Mouse (Mus musculus) limb, embryonic 10.5 days (tissue): ENCODE measurements around the gene Acad9. TPM values are rescaled to one million over a fixed set of nuclear protein-coding genes. Genes with fewer than 3 reads are reported as not detected.
A peak's percentile ranks its signal among the peaks of the same experiment; 100 is the strongest.

Experiments used
- DNase-seq: peaks from one replicate; pipeline ENCODE4 v3.0.0-alpha.2; 2017; ENCODE audit warnings: low spot score
- H3K27ac ChIP-seq: fragments of 300-500 bp; sonication (generic); 2 replicates; pipeline ENCODE4 v1.5.1; 2016; ENCODE audit warnings: mild to moderate bottlenecking
- H3K27me3 ChIP-seq: fragments of 300-500 bp; sonication (generic); 2 replicates; pipeline ENCODE4 v1.6.1; 2016; ENCODE audit warnings: low read depth, mild to moderate bottlenecking; ENCODE audit not compliant: poor library complexity, severe bottlenecking
- H3K36me3 ChIP-seq: fragments of 300-500 bp; sonication (generic); 2 replicates; pipeline ENCODE4 v1.6.1; 2016; ENCODE audit warnings: mild to moderate bottlenecking, moderate library complexity
- H3K4me1 ChIP-seq: fragments of 300-500 bp; sonication (generic); 2 replicates; pipeline ENCODE4 v1.6.1; 2016
- H3K4me3 ChIP-seq: fragments of 300-500 bp; sonication (generic); 2 replicates; pipeline ENCODE4 v1.5.1; 2016; ENCODE audit warnings: mild to moderate bottlenecking, moderate library complexity
- H3K9me3 ChIP-seq: fragments of 300-500 bp; sonication (generic); replicated peaks from 2 replicates; pipeline ENCODE4 v1.6.1; 2016; ENCODE audit warnings: mild to moderate bottlenecking
- WGBS: fragments of 180-500 bp; shearing (Covaris S2); methylation state at CpG from one replicate; pipeline ENCODE4 v1.1.7; 2016; 5-methylcytosine and 5-hydroxymethylcytosine counted together
- polyA plus RNA-seq: library from polyadenylated mRNA; unstranded; fragments of >200 nt; fragmentation: Nextera tagmentation; extraction: Ambion mirVana; gene quantifications from 2 replicates; pipeline ENCODE4 v1.2.1, GENCODE M21; 2016

Gene Acad9
- 85.4 and 95.5 TPM in 2 replicates for polyA plus RNA-seq

- WGBS = under 1% methylated on average over 49 of the region's 49 CpGs
- Histone ChIP-seq H3K27me3 (0 out of 2 replicates have a peak, but pooled peaks cover 6% of the 10 kb centered on the region), H3K9me3 (no peaks in the 10 kb centered on the region), H3K4me3 (peak within 1 kb of the TSS; percentile 90), H3K27ac (peak within 1 kb of the TSS; percentile 87), H3K4me1 (peaks cover 13% of the 10 kb centered on the region), H3K36me3 (peaks cover 19% of the 10 kb centered on the region)
- DNase-seq = peak; percentile 97
Observed at GRCm38 (mm10) chr3:36065843-36066651, at the start of gene Acad9. TSS of gene Acad9 (plus strand) at chr3:36065979.

GRCm38 (mm10) chr3:36025732-36026131 lies 40.0 kb upstream of the Acad9 start:
- no peak overlapping the region for H3K27ac ChIP-seq
- DNase-seq = no peak
- H3K27me3 ChIP-seq = no peaks in the 10 kb centered on the region
- H3K9me3 ChIP-seq = no peaks in the 10 kb centered on the region
- H3K36me3 ChIP-seq = no peaks in the 10 kb centered on the region
- H3K4me1 ChIP-seq = no peaks in the 10 kb centered on the region
- WGBS = 91% methylated on average over 6 of the region's 6 CpGs
- H3K4me3 ChIP-seq = no peak overlapping the region

- Histone ChIP-seq H3K4me1 (no peaks in the 10 kb centered on the region), H3K27ac (no peak overlapping the region), H3K36me3 (no peaks in the 10 kb centered on the region), H3K27me3 (no peaks in the 10 kb centered on the region), H3K4me3 (no peak overlapping the region), H3K9me3 (no peaks in the 10 kb centered on the region)
- 90% methylated on average over 4 of the region's 4 CpGs for WGBS
- DNase-seq = no peak
Observed at GRCm38 (mm10) chr3:36029993-36030392, 35.8 kb upstream of the Acad9 start.

- Histone ChIP-seq H3K4me3 (no peak overlapping the region), H3K9me3 (no peaks in the 10 kb centered on the region), H3K27ac (no peak overlapping the region), H3K27me3 (no peaks in the 10 kb centered on the region), H3K36me3 (no peaks in the 10 kb centered on the region), H3K4me1 (no peaks in the 10 kb centered on the region)
- WGBS = 88% methylated on average over 6 of the region's 6 CpGs
- no peak for DNase-seq
Observed at GRCm38 (mm10) chr3:36031740-36032510, 33.9 kb upstream of the Acad9 start.

GRCm38 (mm10) chr3:36044520-36044919 lies 21.3 kb upstream of the Acad9 start:
- H3K27ac ChIP-seq = no peak overlapping the region
- H3K27me3 ChIP-seq = no peaks in the 10 kb centered on the region
- H3K4me1 ChIP-seq = no peaks in the 10 kb centered on the region
- no peak for DNase-seq
- no peaks in the 10 kb centered on the region for H3K36me3 ChIP-seq
- H3K4me3 ChIP-seq = no peak overlapping the region
- H3K9me3 ChIP-seq = no peaks in the 10 kb centered on the region

- Histone ChIP-seq H3K27me3 (no peaks in the 10 kb centered on the region), H3K36me3 (no peaks in the 10 kb centered on the region), H3K27ac (no peak overlapping the region), H3K9me3 (no peaks in the 10 kb centered on the region), H3K4me3 (no peak overlapping the region), H3K4me1 (no peaks in the 10 kb centered on the region)
- no peak for DNase-seq
- WGBS = 84% methylated on average over 4 of the region's 4 CpGs
Observed at GRCm38 (mm10) chr3:36045086-36045485, 20.7 kb upstream of the Acad9 start.

- Histone ChIP-seq H3K4me3 (no peak overlapping the region), H3K36me3 (no peaks in the 10 kb centered on the region), H3K27ac (no peak overlapping the region), H3K9me3 (no peaks in the 10 kb centered on the region), H3K27me3 (no peaks in the 10 kb centered on the region), H3K4me1 (no peaks in the 10 kb centered on the region)
- 73% methylated on average over 1 of the region's 1 CpGs for whole genome bisulfite sequencing
- no peak for DNase-seq
Observed at GRCm38 (mm10) chr3:36049106-36049505, 16.7 kb upstream of the Acad9 start.

GRCm38 (mm10) chr3:36053447-36053846 lies 12.3 kb upstream of the Acad9 start, which contains the start of gene Ccdc144b:
TSS of gene Ccdc144b (minus strand) at chr3:36053547.
- Histone ChIP-seq H3K27ac (no peak within 1 kb of the TSS), H3K27me3 (no peaks in the 10 kb centered on the region), H3K4me1 (no peaks in the 10 kb centered on the region), H3K36me3 (no peaks in the 10 kb centered on the region), H3K4me3 (no peak within 1 kb of the TSS), H3K9me3 (no peaks in the 10 kb centered on the region)
- DNase-seq = no peak
- WGBS = 90% methylated on average over 6 of the region's 6 CpGs

- Histone ChIP-seq H3K27me3 (0 out of 2 replicates have a peak, but pooled peaks cover 6% of the 10 kb centered on the region), H3K36me3 (no peaks in the 10 kb centered on the region), H3K4me3 (no peak overlapping the region), H3K4me1 (peaks cover 2% of the 10 kb centered on the region), H3K27ac (no peak overlapping the region), H3K9me3 (no peaks in the 10 kb centered on the region)
- peak; percentile 54 for DNase-seq
- 36% methylated on average over 8 of the region's 8 CpGs for WGBS
Observed at GRCm38 (mm10) chr3:36060096-36060850, 5.5 kb upstream of the Acad9 start.

GRCm38 (mm10) chr3:36064592-36065061 lies 1.2 kb upstream of the Acad9 start:
- H3K27me3 ChIP-seq = 0 out of 2 replicates have a peak, but pooled peaks cover 6% of the 10 kb centered on the region
- H3K36me3 ChIP-seq = peaks cover 5% of the 10 kb centered on the region; the same call in 1 of the 2 replicates
- 91% methylated on average over 1 of the region's 1 CpGs for WGBS
- H3K4me1 ChIP-seq = peaks cover 13% of the 10 kb centered on the region
- H3K4me3 ChIP-seq = no peak overlapping the region
- no peak overlapping the region for H3K27ac ChIP-seq
- no peaks in the 10 kb centered on the region for H3K9me3 ChIP-seq
- no peak for DNase-seq

GRCm38 (mm10) chr3:36065166-36065565 lies 613 bp upstream of the Acad9 start:
- H3K4me3 ChIP-seq = peak overlapping the region; percentile 90
- H3K4me1 ChIP-seq = peaks cover 13% of the 10 kb centered on the region
- peaks cover 10% of the 10 kb centered on the region for H3K36me3 ChIP-seq
- no peak for DNase-seq
- no peak overlapping the region for H3K27ac ChIP-seq
- WGBS = 94% methylated on average over 2 of the region's 2 CpGs
- no peaks in the 10 kb centered on the region for H3K9me3 ChIP-seq
- 0 out of 2 replicates have a peak, but pooled peaks cover 6% of the 10 kb centered on the region for H3K27me3 ChIP-seq

GRCm38 (mm10) chr3:36067731-36068130 lies 2.0 kb downstream of the Acad9 start:
- Histone ChIP-seq H3K27me3 (no peaks in the 10 kb centered on the region), H3K9me3 (no peaks in the 10 kb centered on the region), H3K4me1 (peaks cover 13% of the 10 kb centered on the region), H3K4me3 (no peak overlapping the region), H3K36me3 (peaks cover 23% of the 10 kb centered on the region), H3K27ac (no peak overlapping the region)
- 88% methylated on average over 6 of the region's 6 CpGs for WGBS
- no peak for DNase-seq
